Mouse (Mus musculus): Measurements from ENCODE around the gene Col9a2.
"Not testable (repeated sequence)": the region's sequence is repeated elsewhere in the genome, so short reads cannot be mapped to it uniquely, and the experiment has no call there.

Gene Col9a2

DNA sequence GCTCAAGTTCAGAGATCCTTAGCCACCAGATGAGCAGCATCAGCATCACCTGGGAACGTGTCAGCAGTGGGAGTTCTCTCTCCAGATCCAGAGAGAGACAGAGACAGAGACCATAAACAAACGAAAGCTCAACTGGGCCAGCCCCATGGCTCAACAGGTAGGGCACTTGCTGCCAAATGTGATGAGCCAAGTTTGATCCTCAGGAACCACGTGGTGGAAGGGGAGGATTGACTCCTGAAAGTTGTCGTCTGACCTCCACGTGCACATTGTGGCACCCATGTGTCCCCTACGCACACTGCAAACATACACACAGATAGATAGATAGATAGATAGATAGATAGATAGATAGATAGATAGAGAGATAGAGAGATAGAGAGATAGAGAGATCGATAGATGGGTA lies 15.7 kb upstream of the Col9a2 start:
- no peak for DNase-seq

DNA sequence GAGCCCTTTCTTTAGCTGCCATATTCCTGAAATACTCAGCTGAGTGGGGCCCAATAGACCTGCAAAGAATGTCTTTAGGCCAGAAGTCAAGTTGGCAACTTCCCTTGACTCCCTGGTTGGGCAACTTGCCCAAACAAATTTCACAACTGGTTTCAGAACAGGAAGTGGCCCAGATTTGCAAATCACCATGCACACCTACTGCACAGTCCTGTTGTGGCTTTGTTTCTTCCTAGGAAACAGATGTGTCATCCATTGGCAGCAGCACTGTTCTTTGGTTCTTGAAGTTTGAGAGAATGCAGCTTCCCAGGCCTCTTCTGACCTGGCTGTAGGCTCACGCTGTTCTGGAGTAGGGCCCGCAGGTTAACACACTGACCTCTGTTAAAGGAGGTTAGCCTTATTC lies 15.2 kb upstream of the Col9a2 start:
- DNase-seq, result no peak

DNA sequence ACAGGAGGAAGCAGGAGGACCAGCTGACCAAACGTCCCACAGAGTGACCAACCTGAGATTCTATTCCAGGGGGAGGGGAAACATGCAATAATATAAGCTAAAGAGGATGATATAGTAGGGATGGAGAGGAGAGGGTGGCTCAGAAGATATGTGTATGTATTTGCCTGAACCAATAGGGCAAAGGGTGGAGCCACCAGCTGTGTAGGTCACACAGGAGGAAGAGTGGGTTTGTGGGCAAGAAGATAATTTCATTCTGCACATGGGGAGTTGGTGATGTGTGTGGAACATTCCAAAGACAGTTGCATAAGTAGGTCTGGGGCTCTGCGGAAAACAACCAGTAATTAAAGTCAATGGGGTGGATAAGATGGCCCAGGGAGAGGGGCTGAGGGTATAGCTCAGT lies 13.5 kb upstream of the Col9a2 start:
- peak; percentile 18 for DNase-seq

DNA sequence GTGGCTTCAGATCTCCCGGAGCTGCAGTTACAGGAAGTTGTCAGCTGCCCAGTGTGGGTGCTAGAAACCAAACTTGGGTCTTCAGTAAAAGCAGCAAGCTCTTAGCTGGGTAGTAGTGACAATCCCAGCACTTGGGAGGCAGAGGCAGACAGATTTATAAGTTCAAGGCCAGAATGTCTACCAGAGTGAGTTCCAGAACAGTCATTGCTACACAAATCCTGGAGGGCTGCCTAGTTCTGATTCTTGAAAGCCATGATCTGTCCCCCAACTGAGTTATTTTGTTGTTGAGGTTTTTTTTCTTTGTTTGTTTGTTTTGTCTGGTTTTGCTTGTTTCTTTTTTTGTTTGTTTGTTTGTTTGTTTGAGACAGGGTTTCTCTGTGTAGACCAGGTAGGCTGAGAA lies 11.0 kb upstream of the Col9a2 start:
- DNase-seq, result no peak

DNA sequence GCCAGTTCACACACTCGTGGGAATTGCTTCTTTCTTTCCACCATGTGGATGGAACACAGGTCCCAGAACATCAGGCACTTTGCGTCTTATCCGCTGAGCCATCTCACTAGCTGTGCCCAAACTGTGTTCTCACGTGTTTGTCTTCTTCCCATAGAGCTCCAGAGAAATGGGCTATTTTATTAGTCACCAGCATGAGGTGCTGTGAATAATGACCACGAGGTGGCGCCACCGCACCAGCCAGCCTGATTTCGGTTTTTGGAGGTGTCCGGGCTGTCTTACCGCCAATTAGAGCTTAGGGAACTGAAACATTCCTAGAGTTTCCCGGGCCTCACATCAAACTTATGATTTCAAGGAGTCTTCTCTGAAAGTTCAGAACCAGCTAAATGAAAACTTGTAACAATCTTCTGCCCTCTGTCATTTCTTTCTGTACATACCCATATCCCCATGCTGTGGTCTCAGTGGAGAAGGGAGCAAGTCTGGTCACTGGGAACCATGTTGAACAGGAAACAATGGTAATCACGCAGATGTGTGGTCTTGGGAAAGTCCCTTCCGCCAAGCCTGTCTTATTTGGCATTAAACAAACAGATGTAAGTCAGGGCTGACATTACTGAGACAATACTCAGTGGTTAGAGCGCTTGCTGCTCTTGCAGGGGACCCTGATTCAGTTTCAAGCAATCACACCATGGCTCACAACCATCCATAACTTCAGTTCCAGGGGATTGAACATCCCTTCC lies 10.4 kb upstream of the Col9a2 start:
- DNase-seq, result peak; percentile 80

DNA sequence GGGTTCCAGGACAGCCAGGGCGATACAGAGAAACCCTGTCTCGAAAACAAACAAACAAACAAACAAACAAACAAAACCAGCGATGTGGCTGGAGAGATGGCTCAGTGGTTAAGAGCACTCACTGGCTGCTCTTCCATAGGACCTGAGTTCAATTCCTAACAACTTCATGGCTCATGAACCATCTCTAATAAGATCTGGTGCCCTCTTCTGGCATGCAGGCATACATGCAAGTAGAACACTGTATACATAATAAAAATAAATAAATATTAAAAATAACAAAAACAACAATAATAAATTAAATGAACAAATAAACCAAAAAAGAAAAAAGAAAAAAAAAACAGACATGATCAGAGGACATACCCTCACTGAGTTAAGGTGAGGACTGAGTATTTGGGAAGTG lies 9.6 kb upstream of the Col9a2 start:
- DNase-seq, result no peak

DNA sequence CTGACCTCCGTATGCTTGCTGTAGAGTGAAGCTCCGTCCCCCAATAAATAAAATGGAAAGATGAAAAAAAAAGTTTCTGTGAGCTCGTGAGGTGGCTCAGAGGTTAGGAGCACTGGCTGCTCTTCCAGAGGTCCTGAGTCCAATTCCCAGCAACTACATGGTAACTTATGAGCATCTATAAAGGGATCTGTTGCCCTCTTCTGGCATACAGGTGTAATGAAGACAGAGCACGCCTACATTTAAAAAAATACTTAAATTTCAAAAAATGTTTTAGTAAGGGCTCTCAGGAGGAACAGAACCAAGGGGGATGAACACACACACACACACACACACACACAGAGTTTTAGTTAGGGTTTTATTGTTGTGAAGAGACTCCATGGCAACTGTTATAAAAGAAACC lies 7.7 kb upstream of the Col9a2 start:
- DNase-seq, result no peak

DNA sequence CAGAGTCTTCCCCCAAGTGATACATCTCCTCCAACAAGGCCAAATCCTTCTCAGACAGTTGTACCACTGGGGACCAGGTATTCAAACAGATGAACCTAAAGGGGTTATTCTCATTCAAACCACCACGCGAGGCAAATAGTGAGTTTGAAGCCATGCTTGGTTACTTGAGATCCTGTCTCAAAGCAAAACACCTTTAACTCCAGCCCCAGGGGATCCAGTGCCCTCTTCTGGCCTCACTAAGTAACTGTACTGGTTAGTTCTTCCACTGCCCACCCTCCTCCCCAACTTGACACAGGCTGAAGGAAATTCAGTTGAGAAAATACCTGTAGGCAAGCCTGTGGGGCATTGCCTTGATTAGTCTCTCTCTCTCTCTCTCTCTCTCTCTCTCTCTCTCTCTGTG lies 6.2 kb upstream of the Col9a2 start:
- DNase-seq, result peak; percentile 44

DNA sequence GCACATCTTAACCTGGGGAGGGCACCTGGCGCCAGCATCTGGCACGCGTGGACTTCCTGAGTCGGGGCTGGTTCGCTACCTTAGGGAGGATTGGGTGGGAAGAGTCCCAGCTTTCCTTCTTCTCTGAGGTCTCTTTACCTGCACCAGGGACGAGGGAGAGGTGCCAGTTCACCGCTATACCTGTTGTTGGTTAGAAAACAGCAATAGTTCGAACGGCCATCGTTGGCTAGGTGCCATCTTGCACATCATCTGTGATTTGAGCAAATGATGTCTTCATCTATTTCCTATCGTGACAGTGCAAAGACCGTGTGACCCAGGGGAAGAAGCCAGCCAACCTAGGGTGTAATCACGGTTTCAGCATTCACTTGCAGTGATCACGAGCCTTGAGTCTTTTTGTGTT lies 1.1 kb downstream of the Col9a2 start:
- DNase-seq, result no peak

DNA sequence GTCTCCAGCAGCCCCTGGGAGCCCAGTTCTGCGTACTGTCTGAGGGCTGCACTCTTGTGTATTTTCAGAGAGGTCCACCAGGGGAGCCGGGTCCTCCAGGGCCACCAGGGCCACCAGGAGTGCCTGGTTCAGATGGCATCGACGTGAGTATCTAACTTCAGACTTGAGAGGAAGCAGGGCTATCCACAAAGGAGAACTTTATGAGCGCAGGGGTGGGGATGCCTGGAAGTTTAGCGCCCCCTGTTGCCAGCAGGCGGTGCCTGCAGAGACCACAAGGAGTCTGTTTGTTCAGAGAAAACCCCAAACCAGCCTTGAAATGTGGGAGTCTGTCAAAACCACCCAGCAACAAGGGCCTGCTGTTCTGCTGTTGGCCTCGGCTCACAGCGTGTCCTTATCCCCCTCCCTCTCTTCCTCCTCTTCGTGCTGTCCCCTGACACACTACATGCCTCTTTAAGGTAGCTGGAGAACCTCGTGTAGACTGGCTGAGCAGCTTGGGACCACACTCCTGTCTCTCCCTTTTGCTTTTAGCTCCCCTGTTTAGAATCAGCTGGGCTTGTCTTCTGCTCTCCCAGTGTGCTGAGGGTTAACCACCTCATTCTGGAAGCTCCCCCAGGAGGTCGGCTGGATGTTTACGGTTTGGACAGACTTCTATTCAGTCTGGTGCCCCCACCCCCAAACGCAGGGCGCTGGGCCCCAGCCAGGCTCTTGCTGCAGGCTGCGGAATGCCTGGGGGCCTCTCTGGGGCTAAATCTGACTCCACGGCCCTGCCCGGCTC lies 1.9 kb downstream of the Col9a2 start:
- DNase-seq, result peak; percentile 81

DNA sequence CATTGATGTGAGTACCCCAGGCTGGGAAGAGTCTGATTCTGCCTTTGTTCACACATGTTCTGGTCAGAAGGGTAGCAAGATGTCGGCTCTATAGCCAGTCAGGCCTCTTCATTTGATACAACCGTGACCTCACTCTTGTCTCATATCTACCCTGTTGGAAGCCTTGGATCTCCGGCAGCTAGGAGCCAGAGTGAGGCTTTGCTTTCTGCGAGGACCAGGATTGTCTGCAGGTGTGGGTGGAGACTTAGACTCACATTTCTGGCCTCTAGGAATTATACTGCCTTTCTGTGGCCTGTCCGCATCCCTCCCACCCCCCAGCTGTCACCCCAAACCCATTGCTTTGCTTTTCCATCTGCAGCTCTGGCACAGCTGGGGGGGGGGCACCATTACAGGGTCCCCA lies 3.3 kb downstream of the Col9a2 start:
- no peak for DNase-seq

DNA sequence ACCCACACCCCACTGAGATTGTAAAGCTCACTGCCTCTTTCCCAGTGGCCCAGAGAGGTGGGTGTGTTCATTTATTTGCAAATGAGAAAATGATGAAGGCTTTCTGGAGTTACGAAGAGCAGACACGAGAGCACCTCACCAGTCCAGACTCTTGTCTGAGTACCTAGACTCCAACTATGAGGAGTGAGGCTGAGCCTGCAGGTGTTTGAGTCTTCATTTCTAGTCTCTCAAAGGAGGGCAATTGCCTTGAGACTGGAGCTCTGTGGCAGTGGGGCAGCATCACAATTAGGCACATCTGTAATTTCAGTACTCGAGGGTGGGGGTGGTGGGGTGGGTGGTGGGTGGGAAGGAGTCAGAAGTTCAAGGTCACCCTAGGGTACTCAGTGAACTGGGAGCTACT lies 3.8 kb downstream of the Col9a2 start:
- DNase-seq, result no peak

DNA sequence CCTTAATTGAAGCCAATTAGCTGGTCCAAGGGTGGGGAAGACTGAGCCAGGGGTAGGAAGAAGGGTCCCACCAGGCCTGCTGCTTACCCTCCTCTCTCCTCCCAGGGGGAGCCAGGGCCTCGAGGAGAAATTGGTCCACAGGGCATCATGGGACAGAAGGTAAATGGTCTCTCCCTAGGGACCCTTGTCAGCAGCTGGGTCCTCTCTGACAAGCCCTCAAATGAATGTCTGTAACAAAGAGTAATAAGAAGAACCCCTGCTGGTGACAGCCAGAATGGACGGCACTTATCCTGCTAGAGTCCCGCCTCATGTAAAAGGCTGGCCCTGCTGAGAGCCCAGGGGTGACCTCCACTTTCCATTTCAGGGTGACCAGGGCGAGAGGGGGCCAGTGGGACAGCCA lies 12.7 kb downstream of the Col9a2 start:
- DNase-seq, result no peak

DNA sequence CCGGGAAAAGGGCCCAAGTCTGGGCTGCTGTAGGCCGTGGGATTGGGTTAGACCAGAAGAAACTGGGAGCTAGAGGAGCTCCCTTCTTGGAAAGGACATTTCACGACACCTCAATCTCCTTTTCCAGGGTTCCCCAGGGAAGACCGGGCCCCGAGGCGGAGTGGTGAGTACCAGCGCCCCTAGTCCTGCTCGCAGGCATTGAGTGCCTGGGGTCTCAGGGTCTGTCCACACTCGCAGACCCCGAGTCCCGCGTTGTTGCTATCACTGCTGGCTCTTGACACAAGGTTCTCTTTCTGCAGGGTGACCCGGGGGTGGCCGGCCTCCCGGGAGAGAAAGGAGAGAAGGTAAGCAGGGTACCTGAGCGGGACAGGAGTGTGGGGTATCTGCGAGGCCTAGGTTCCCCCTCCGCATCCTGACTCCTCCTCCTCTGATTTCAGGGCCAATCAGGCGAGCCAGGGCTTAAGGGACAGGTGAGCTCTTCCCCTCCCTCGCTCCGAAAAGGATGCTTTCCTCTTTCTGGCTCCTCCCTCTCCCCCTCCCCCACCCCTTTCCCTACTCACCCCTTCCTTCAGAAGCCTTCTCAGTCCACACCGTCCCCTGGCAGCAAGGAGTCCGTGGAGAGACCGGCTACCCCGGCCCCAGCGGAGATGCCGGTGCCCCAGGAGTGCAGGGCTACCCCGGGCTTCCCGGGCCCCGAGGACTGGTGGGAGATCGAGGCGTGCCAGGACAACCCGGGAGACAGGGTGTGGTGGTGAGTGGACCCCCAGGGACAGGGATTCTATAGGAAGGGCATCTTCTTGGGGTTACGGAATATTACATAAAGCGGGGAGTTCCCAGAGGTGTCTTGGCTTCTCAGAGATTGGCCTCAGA lies 13.5 kb downstream of the Col9a2 start:
- DNase-seq, result no peak

DNA sequence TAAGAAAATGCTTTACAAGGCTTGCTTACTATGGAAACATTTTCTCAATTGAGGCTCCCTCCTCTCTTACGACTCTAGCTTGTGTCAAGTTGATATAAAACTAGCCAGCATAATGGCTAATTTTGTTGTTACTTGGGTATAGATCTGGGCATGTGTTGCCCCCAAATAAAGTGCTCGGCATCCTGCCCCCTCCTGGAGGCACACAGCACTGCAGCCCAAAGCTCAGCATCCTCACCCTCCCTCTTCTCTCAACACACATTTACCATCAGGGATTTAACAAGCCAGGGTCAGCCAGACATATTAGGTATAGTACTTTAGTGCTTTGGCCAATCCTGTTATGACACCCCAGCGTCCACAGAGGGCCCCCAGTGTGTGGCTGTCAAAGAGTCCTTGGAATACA lies 17.2 kb downstream of the Col9a2 start:
- DNase-seq, result peak; percentile 71

DNA sequence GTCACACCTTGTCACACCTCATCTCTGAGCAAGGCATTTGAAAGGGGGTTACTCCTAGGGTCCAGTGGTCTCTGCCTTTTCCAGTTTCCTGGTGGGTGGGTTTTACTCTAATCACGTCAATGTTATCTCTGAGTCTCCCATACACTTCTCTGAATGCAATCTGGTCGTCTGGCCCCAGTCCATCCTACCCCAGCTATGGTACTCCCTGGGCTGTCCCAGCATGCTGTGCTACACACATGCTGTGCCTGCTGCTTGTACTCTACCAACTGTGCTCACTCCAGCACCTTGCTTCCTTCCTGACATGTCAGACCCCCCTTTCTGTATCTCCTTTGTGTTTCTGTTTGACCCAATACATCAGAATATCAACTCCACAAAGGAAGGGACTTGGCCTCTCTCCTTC lies 17.8 kb downstream of the Col9a2 start:
- DNase-seq, result no peak

DNA sequence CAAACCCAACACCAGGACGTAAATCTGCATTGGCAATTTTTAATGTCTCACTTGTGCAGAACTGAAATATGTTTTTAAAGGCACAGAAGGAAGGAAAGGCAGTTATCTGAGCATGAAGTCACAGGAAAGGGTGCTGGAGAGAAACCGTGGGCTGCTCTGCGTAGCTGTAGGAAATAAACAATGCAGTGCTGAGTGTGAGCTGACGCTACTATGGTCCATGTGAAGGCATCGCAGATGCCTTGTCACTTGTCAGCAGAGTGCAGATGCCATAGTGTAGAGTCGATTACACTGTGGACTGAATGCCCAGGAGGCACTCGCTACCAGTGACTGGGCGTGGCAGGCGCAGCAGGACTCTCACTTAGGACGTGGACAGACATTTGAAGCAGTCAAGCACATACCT lies 20.0 kb downstream of the Col9a2 start:
- DNase-seq, result not testable (repeated sequence)

DNA sequence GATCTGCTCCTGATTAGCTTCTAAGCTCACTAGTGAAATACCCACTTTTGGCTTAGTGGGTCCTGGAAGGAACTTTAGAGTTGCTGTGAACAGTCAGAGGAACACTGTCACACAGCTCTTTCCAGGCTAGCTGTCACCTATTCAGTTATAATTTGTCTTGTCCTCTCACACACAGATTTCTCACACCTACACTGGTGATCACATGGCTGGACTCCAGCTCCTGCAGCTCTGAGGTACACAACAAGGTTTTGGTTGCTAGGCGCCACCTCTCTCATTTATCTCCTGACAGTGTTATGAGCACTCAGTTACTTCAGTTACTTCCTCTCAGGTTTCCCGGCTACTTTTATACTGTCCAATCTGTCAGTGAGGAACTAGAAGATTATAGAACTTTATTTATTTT lies 26.2 kb downstream of the Col9a2 start:
- no peak for DNase-seq

DNA sequence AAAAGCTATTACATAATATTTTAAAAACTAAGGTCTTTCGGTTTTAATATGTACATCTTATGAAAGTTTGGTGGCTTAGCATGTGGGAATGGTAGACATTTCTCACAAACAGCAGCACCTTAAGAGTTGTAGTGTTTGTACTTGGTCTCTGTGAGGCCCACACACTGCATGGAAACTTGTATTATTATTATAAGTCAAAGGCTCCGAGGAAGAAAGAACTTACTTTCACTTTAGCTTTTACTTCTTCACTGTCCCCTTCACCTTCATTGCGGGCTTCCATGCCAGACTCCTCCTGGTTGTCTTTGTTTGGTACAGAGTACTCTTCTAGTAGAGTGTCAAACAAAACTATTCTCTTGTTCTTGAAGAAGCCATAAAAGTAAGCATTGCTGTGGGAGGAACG lies 35.1 kb downstream of the Col9a2 start:
- no peak for DNase-seq

DNA sequence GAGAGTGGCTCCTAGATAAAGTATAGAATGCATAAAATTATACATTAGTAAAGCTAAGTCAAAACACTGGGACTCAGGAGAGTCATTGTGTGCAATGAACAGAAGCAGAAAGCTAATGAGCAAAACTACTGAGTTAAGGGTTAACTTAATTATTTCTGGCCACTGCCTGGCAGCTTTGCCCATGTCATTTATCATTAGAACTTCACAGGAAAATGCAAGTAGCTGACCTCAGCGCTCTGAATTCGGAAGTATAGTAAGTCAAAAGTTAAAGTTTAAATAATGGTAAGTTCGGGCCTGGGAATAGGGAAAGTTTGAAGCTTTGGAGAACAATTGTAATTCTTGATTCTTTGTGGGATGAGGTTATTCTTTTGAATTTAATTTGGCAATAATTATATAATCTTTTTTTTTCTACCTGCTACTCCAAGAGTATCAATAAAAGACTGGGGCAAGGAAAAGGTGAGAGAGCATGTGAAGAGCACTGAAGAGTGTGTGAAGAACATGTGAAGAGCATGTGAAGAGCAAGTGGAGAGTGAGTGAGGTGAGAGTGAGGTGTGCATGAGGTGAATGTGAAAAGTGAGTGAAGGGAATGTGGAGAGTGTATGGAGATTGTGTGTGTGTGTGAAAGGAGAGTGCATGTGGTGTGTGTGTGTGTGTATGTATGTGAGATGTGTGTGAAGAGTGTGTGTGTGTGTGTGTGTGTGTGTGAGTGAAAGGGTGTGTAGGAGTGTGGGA lies 38.9 kb downstream of the Col9a2 start:
- no peak for DNase-seq

DNA sequence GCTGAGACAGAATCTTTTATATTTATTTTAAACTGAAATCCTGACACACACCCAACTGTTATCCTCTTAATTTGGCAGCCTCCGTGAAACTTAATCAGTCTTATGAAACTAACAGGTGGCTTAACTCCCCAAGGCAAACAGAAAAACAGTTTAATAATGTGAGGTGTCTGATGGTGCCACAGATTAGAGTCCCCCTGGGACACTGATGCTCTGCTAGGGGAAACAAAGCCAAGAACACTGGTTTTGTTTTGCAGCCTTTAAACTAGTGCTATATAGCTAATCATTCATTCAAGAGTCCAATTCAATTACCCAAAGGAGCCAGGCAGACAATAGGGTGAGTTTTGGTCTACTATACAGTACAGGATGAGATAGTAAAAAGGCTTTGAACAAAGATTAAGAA lies 41.2 kb downstream of the Col9a2 start:
- no peak for DNase-seq

DNA sequence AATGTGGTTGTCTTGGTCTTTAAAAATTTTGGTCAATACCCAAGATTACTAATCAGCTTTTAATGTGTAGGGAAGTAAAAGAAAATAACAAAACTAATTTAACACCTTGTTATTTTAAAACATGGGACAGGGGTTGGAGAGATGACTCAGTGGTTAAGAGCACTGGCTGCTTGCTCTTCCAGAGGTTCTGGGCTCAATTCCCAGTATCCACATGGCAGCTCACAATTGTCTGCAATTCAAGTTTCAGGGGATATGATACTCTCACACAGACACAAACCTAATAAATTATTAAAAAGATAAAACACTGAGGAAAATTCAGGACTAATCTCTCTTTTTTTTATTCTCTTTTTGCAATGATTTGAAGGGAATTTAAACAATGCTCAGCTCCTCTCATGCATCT lies 45.3 kb downstream of the Col9a2 start:
- DNase-seq, result no peak

DNA sequence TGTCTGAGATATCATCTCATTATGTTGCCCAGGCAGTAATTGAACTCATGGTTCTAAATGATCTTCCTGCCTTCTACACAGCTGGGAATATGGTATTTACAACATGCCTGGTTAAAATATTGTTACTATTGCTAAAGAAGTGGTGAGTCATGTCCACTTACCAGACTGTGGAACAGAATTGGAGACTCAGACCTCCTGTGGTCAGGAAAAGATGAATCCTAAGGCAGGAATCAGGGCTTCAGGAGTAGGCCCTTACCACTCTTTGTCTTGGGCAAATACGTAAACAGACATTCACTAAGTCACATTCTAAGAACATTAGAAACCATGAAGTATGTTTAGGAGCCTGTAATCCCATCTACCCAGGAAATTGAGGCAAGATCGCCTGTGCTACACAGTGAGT lies 49.5 kb downstream of the Col9a2 start:
- DNase-seq, result no peak

Data from thymus, postnatal 4 days (tissue).